Mouse (Mus musculus) neural tube, postnatal 0 days (tissue): Measurements from ENCODE around the gene Usf3. TPM values are rescaled to one million over a fixed set of nuclear protein-coding genes. Genes with fewer than 3 reads are reported as not detected.

Experiments used
- polyA plus RNA-seq: library from polyadenylated mRNA; unstranded; fragments of >200 nt; fragmentation: Nextera tagmentation; extraction: Ambion mirVana; gene quantifications from 2 replicates; pipeline ENCODE4 v1.2.1, GENCODE M21; 2015

Gene Usf3
- polyA plus RNA-seq: 2.6 and 2.9 TPM in 2 replicates

DNA sequence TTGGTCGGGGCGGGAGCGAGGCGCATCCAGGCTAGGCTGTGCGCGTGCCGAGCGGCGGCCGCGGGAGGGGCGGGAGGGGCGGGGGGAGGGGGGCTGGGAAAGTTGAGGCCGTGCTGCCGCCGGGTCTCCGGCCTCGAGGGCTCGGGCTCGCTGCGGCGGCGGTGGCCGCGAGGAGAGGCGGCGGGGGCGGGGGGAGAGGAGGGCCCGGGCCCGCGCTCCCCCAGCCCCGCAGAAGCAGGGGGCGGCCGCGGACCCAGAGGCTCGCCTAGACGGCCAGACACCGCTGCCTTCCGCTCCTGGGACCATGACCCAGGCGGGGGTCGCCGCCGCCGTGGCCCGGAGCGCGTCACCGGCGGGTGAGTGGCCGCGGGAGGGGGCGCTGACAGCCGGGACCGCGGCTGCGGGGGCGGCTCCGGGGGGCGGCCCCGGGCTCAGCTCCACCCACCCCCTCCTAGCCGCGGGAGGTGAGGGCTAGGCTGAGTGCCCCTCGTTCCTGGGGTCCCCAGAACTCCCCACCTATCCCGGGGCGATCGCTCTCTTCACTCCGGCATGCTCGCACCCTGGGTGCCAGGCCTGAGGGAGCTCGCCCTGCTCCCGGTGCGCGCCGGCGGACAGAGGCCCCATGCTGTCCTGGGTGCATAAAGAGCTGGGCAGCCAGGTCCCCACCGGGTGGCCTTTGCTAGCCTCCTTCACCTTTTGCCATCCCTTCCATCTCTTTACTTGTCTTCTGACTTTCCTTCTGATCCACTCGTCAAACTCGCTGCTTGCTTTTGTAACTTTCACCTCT lies at the start of gene Usf3:
Usf3 (plus strand) TSS at position 92 of the 787 bp plus-strand sequence.

DNA sequence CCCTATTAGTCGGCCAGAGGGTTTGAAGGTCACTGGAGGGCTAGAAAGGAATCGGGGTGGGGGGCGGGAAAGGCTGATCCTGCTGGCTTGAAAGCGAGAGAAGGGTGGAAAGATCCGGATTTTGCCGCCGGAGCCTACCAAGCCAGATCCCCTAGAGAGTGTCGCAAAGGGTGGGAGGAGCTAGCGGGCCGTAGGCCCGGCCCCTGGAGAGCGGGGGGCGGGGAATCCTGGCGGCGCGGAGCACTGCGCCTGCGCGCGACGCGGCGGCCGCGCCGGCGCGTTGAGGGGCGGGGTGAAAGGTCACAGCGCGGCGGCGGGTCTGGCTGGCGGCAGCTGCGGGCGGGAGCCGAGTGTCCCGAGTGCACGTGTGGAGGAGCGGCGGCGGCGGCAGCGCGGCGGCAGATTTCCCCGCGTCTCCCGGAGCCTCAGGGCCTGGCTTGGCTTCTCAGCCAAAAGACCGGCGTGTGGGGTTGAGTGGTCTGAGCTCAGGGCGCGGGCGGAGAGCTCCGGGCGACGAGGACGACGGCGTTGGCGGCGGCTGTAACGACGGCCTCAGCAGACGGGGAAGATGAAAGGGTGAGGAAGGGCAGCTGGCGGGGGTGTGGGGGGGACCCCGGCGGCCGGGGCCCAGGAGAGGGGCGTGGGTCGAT lies 33.4 kb upstream of the Usf3 start, which contains the start of the genes Atp6v1a and Naa50:
Atp6v1a (minus strand) TSS at position 170 of the 650 bp plus-strand sequence.
Naa50 (plus strand) TSS at position 295 of the 650 bp plus-strand sequence.

Other genes with a start within 250 kb of the Usf3 start
- 12.5 and 12.8 TPM in 2 replicates for gene Qtrt2, start 246.4 kb upstream of the Usf3 start, polyA plus RNA-seq
- 2.1 and 2.2 TPM in 2 replicates for gene Zdhhc23, start 193.5 kb upstream of the Usf3 start, polyA plus RNA-seq
- gene Gramd1c, start 109.9 kb upstream of the Usf3 start, polyA plus RNA-seq: 2.8 and 3.3 TPM in 2 replicates
- 153 and 170 TPM in 2 replicates for gene Atp6v1a, start 33.5 kb upstream of the Usf3 start, polyA plus RNA-seq
- gene Naa50, start 33.4 kb upstream of the Usf3 start, polyA plus RNA-seq: 47.4 and 52.7 TPM in 2 replicates
- 29.1 and 31.2 TPM in 2 replicates for gene Sidt1, start 159.9 kb downstream of the Usf3 start, polyA plus RNA-seq
- 10.3 and 11.6 TPM in 2 replicates for gene Spice1, start 173.9 kb downstream of the Usf3 start, polyA plus RNA-seq
- gene Cfap44, start 221.6 kb downstream of the Usf3 start, polyA plus RNA-seq: 2.1 and 2.7 TPM in 2 replicates